Mouse (Mus musculus) brain, embryonic 18.5 days (tissue): Measurements from ENCODE around the gene Cnot1.

Source experiments
- DNase-seq: peaks from one replicate; pipeline ENCODE4 v3.0.0-alpha.2; 2012; ENCODE audit warnings: low read depth, low spot score

The Cnot1 gene

DNA sequence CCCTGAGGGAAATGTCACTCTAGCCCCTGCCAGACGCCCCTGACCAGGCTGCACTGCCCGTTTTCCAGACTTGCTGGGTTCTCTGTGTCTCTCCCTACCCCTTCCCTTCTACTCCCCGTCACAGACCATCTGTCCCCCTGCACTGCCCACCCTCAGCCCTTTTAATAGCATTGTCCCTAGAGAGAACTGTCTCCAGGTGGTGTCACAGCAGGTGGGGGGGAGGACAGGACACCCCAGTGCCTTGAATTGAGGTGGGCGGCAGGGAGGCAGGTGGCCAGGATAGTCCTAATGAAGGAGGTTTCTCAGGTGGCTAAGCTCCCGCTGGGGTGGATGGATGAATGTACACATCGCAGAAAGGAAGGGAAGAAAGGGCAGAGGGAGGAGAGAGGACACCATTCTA is 112.6 kb downstream of the Cnot1 start:
- no peak for DNase-seq

DNA sequence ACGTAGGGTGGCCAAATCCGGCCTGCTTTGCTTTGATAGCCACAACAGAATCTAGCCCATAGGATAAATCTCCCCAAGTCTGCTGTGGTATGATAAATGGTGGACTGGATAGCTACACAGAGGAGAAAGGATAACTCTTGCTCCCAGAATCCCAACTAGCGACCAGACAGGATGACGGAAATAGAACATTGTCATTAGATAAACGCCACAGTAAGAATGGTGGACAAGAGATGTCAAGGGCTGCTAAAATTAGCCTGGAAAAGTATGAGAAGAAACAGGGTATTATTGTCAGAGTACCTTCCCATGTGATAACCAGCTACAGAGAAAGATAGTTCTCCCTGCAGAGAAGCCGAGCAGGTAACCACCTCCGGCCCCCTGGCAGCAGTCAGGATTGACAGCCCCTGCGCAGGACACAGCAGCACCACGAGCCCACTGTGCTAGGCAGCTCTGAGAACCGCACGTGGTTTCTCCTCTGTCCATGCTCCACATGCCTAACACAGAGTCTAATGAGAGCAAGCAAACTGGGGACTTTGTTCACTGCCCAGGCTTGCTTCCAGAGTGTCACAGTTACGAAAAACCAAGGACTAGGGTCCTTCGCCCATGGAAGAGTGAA is 116.2 kb downstream of the Cnot1 start:
- no peak for DNase-seq

DNA sequence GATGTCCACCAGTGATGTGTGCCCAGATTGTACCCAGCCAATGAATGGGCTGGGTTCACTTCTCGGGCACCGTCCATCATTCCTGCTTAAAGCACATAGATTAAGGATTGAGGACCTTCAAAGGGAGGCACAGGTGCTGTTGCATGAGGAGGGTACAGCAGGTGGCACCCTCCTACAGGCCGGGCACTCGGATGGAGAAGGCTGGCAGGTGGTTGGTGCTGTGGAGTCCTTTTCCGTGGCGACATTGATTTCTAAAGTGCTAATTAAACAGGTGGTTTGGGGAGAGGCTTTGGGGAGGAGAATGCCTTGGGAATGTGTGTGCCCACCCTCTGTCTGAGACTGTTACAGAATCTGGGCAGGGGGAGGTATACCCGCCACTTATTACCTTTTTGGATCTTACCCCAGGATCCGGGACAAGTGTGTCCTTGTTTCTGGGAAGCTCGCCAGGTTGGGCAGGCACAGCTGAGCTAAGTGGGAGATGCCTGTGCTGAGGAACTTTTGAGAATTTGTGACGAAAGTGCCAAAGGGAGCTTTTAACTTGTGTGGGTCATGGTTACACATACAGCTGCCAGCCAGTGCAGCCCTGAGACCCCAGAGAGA is 119.1 kb downstream of the Cnot1 start:
- DNase-seq = no peak

DNA sequence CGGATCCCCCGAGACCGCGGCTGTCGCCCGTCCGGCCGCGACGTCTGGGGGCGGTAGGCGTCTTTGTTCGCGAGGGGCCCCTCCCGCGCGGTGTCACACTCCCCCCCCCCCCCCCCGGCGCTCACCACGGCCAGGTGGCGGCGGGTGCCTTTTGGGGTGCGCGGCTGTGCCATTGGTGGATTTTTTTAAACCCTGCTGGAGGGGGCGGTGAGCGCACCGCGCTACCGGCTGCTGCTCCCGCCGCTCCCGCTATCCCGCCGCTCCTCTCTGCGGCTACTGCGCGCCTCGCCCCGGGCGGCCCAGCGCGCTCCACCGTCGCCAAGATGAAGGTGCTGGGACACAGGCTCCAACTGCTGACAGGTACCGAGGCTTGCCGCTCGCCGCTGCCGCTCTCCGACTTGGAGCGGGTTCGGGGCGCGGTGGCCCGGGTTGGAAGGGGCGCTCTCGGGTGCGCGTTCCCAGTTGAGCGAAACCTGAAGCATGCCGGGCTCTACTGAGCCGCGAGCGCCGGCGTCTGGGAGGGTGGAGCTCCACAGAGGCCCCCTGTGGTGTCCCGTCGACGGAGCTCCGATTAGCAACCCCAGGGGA is 129.1 kb downstream of the Cnot1 start:
- no peak for DNase-seq

DNA sequence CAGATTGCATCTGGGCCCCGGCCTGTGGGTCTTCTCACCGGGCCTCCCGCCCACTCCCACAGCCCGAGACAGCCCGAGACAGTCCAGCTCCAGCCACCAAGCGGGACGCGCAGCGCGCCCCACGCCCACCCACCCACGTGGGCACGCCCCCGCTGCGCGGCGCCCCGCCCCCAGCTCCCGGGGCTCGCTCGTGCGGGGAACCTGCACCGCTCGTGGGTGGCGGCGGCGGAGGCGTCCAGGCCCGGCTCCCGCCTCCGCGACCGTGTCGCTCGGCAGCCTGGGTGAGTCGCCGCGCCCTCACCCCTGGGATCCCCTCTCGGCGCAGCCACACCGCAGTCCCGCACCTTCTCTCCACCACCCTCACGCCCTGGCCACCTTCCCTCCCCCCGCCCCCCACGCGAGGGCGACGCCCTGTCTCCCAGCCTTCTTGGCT is 129.7 kb downstream of the Cnot1 start:
- DNase-seq = no peak

DNA sequence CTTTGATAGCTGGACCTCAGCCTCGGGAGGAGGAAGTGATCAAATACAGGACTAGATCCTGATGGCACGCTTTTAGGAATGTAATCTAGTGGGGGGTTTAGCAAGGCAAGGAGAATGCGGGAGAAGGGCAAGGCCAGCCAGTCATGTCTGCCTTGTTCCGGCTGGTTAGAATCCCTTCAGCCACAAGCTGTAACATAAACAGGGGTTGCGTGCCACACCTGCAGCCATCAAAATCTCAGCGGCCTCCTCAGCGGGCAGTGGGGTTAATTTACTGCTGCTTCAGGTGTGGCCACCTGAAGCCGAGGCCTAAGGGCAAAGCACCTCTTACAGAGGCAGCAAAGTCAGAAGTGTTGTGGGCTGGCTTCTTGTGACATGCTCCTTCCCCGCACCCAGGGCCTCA is 130.6 kb downstream of the Cnot1 start, which contains the start of gene Ndrg4:
Ndrg4 (plus strand) TSS at position 350 of the 400 bp plus-strand sequence.
- DNase-seq = no peak

DNA sequence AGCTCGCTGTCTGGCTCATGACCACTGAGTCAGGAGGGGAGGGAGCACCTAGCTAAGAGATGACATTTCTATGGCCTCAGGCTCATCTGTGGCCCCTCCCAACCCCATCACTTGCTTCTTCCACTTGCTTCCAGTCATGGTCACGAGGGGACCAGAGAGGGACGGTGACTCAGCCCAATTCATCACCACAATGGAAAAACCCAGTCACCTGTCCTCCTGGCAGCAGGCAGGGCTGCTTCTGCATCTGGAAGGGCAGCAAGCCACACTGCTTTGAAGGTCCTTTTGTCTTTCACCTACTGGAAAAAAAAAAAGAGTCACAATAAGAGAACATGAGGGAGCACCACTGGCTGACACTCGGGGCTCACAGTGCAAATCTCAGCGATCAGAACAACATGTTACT is 134.5 kb downstream of the Cnot1 start:
- no peak for DNase-seq

DNA sequence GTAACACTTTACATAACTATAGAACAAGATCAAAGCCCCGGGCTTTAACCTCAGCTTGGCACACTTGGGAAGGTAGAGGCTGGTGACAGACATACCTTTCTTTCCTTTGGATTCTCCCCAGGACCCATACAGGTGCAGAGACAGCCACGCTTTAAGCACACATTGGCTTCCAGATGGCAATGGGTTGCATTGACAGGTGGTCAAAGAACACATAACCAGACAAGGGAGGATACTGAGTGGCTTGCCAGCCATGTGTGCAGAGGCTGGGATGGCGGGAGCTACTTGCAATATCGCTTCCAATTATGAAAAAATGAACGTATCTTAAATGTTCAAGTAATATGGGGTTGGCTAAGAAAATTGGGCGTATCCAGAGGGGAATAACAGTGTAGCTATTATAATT is 135.4 kb downstream of the Cnot1 start:
- no peak for DNase-seq

DNA sequence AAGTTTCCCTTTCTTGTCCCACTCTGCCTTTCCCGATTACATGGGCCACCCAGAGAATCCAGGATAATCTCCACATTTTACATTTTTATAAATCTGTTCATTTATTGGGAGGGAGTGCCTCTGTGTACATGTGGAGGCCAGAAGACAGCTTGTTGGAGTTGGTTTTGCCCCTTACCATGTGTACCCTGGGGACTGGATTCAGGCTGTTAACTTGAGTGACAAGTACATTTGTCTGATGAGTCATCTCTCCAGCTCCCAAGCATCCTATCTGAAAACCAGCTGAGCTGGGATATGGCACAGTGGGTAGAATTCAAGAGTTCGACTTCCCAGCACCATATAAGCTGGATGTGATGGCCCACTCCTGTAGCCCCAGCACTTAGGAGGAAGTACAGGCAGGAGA is 137.3 kb downstream of the Cnot1 start:
- DNase-seq = no peak
